Mouse (Mus musculus): ENCODE data around the gene Skint7. TPM values are rescaled to one million over a fixed set of nuclear protein-coding genes. Genes with fewer than 3 reads are reported as not detected.
"Not testable (repeated sequence)": the region's sequence is repeated elsewhere in the genome, so short reads cannot be mapped to it uniquely, and the experiment has no call there.

The Skint7 gene
- not detected in 2 replicates for polyA plus RNA-seq (2015; fragmentation: Nextera tagmentation; extraction: Ambion mirVana)

GRCm38 (mm10) chr4:111972623-111973022 is at the start of gene Skint7:
Gene Skint7 (plus strand): TSS chr4:111972923.
- no peak within 1 kb of the TSS for H3K9ac ChIP-seq (ENCODE audit: low read depth, low read length)
- no peak for ATAC-seq
- H3K4me2 ChIP-seq (ENCODE audit: low read length), result no peak within 1 kb of the TSS
- no peak within 1 kb of the TSS for H3K27ac ChIP-seq (ENCODE audit: low read length)
- no peaks in the 10 kb centered on the region for H3K4me1 ChIP-seq (ENCODE audit: control insufficient read depth, insufficient read depth, low read length)
- WGBS, result 95% methylated on average over 1 of the region's 1 CpGs
- H3K36me3 ChIP-seq (ENCODE audit: control insufficient read depth, insufficient read depth, low read length), result no peaks in the 10 kb centered on the region
- no peaks in the 10 kb centered on the region for H3K27me3 ChIP-seq (ENCODE audit: control insufficient read depth, insufficient read depth, low read depth, low read length)
- H3K9me3 ChIP-seq (replicated peaks; ENCODE audit: control insufficient read depth, low read length, poor library complexity, severe bottlenecking), result no peaks in the 10 kb centered on the region
- H3K4me3 ChIP-seq (ENCODE audit: low read depth, low read length), result no peak within 1 kb of the TSS

DNA sequence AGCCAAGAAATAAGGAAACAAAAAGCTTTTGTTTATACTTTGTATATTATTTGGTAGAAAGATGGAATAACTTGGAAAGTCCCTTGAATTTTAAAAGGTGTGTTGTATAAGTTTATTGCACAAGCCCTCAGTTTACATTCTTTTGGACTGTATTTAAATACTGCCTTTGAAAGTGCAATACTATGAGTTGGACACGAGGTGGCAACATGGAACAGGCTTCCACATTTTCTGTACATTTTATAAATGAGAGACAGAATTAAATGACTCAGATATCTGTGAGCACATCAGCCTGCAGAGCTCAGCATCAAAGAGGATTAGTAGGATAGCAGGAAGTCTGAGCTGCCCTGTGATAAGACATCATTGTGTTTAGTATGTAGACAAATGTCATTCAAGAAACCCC is 11.4 kb upstream of the Skint7 start:
- Histone ChIP-seq H3K4me1 (ENCODE audit: control insufficient read depth, insufficient read depth, low read length) (no peaks in the 10 kb centered on the region), H3K9me3 (replicated peaks; ENCODE audit: control insufficient read depth, low read length, poor library complexity, severe bottlenecking) (0 out of 2 replicates have a peak, but pooled peaks cover 2% of the 10 kb centered on the region), H3K27ac (ENCODE audit: low read length) (no peak overlapping the region), H3K4me3 (ENCODE audit: low read depth, low read length) (no peak overlapping the region), H3K9ac (ENCODE audit: low read depth, low read length) (no peak overlapping the region), H3K27me3 (ENCODE audit: control insufficient read depth, insufficient read depth, low read depth, low read length) (no peaks in the 10 kb centered on the region), H3K4me2 (ENCODE audit: low read length) (no peak overlapping the region), H3K36me3 (ENCODE audit: control insufficient read depth, insufficient read depth, low read length) (no peaks in the 10 kb centered on the region)
- 22% methylated on average over 1 of the region's 1 CpGs for WGBS
- ATAC-seq, result no peak

DNA sequence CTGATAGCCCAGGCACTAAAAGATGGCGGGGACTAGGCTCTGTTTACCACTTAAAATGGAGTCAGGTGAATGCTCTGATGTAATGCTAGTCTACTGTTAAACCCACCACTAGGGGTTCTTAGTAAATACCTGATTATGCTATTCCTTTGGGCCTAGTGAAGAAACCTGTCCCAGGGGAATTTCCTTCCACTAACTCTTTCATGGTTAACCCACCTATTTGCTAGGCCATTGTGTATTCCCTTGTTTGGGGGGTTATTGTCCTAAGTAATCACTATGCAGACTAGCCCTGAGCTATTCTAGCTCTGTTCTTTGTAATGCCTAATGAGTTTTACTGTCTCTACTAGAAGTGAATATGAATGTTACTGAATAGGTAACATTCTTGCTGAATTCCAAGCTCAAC is 9.5 kb upstream of the Skint7 start:
- WGBS, result 85% methylated on average over 1 of the region's 1 CpGs
- not testable (repeated sequence) for H3K9me3 ChIP-seq (replicated peaks; ENCODE audit: control insufficient read depth, low read length, poor library complexity, severe bottlenecking); H3K4me2 ChIP-seq (ENCODE audit: low read length); H3K4me3 ChIP-seq (ENCODE audit: low read depth, low read length); ATAC-seq; H3K36me3 ChIP-seq (ENCODE audit: control insufficient read depth, insufficient read depth, low read length); H3K27ac ChIP-seq (ENCODE audit: low read length); H3K4me1 ChIP-seq (ENCODE audit: control insufficient read depth, insufficient read depth, low read length); H3K9ac ChIP-seq (ENCODE audit: low read depth, low read length); H3K27me3 ChIP-seq (ENCODE audit: control insufficient read depth, insufficient read depth, low read depth, low read length)

- H3K27me3 ChIP-seq (ENCODE audit: control insufficient read depth, insufficient read depth, low read depth, low read length), result no peaks in the 10 kb centered on the region
- no peak overlapping the region for H3K27ac ChIP-seq (ENCODE audit: low read length)
- H3K9ac ChIP-seq (ENCODE audit: low read depth, low read length), result no peak overlapping the region
- no peak overlapping the region for H3K4me2 ChIP-seq (ENCODE audit: low read length)
- H3K9me3 ChIP-seq (replicated peaks; ENCODE audit: control insufficient read depth, low read length, poor library complexity, severe bottlenecking), result 0 out of 2 replicates have a peak, but pooled peaks cover 2% of the 10 kb centered on the region
- no peak for ATAC-seq
- WGBS, result 86% methylated on average over 3 of the region's 3 CpGs
- no peaks in the 10 kb centered on the region for H3K4me1 ChIP-seq (ENCODE audit: control insufficient read depth, insufficient read depth, low read length)
- no peaks in the 10 kb centered on the region for H3K36me3 ChIP-seq (ENCODE audit: control insufficient read depth, insufficient read depth, low read length)
- no peak overlapping the region for H3K4me3 ChIP-seq (ENCODE audit: low read depth, low read length)
Observed at GRCm38 (mm10) chr4:111963669-111964068, 9.1 kb upstream of the Skint7 start.

DNA sequence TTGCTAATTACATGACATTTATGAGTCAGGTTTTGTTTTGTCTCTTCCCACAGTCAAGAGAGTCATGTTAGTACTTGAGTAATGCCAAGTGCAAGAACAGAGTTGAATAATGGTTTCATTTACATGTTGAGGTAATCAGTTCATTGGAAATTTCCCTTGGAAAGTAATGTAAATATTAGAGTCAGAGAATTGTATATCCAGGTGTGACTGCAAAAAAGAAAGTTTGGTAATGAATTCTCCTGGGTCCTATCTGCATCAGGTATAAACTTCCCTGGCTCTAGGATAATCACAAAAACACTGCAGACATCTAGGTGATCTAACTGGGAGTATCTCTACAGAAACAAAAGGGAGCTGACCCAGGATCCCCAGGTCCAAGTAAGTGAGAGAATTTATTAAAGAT is 33.2 kb downstream of the Skint7 start, which contains the start of gene Skint1:
Skint1 (plus strand) TSS at position 301 of the 400 bp plus-strand sequence.
- H3K4me2 ChIP-seq (ENCODE audit: low read length), result no peak within 1 kb of the TSS
- no peak within 1 kb of the TSS for H3K4me3 ChIP-seq (ENCODE audit: low read depth, low read length)
- no peak within 1 kb of the TSS for H3K9ac ChIP-seq (ENCODE audit: low read depth, low read length)
- no peaks in the 10 kb centered on the region for H3K36me3 ChIP-seq (ENCODE audit: control insufficient read depth, insufficient read depth, low read length)
- H3K27me3 ChIP-seq (ENCODE audit: control insufficient read depth, insufficient read depth, low read depth, low read length), result no peaks in the 10 kb centered on the region
- H3K27ac ChIP-seq (ENCODE audit: low read length), result no peak within 1 kb of the TSS
- H3K4me1 ChIP-seq (ENCODE audit: control insufficient read depth, insufficient read depth, low read length), result no peaks in the 10 kb centered on the region
- no peak for ATAC-seq
- H3K9me3 ChIP-seq (replicated peaks; ENCODE audit: control insufficient read depth, low read length, poor library complexity, severe bottlenecking), result no peaks in the 10 kb centered on the region

Other genes starting within 250 kb of the Skint7 start
- gene Slc5a9, start 70.0 kb upstream of the Skint7 start, polyA plus RNA-seq (2015; fragmentation: Nextera tagmentation; extraction: Ambion mirVana), result not detected in 2 replicates
- not detected in 2 replicates for gene Skint8, start 53.5 kb upstream of the Skint7 start, polyA plus RNA-seq (2015; fragmentation: Nextera tagmentation; extraction: Ambion mirVana)
- gene Skint1, start 33.3 kb downstream of the Skint7 start, polyA plus RNA-seq (2015; fragmentation: Nextera tagmentation; extraction: Ambion mirVana), result not detected in 2 replicates
- gene Skint4, start 99.1 kb downstream of the Skint7 start, polyA plus RNA-seq (2015; fragmentation: Nextera tagmentation; extraction: Ambion mirVana), result not detected in 2 replicates